Mouse (Mus musculus) CH12.LX (cell line): Measurements from ENCODE around the gene Naa16. TPM values are rescaled to one million over a fixed set of nuclear protein-coding genes. Genes with fewer than 3 reads are reported as not detected.

Experiments
- DNase-seq: peaks from one replicate; pipeline ENCODE4 v3.0.0-alpha.2; 2013; ENCODE audit errors: extremely low read depth
- H3K27ac ChIP-seq: 2 replicates; pipeline ENCODE4 v1.5.1; 2012; ENCODE audit warnings: low read depth, mild to moderate bottlenecking, control low read depth, moderate library complexity; ENCODE audit not compliant: insufficient read depth
- H3K27me3 ChIP-seq: replicated peaks from 2 replicates; pipeline ENCODE3; 2012; ENCODE audit warnings: inconsistent platforms
- H3K36me3 ChIP-seq, 2 experiments: replicated peaks in 1 of 2; 2 replicates each; pipeline versions ENCODE3 to v1.6.1; 2012; ENCODE audit warnings: inconsistent platforms in 1 of 2, low read length in 1 of 2, mild to moderate bottlenecking in 1 of 2, mixed read lengths in 1 of 2, moderate library complexity in 1 of 2; ENCODE audit not compliant: control insufficient read depth in 1 of 2, insufficient read depth in 1 of 2
- H3K4me1 ChIP-seq, 2 experiments: 2 replicates each; pipeline ENCODE4 v1.6.1; 2012; ENCODE audit warnings: inconsistent platforms in 1 of 2, moderate library complexity in 1 of 2; ENCODE audit not compliant: insufficient read depth in 2 of 2, control insufficient read depth in 1 of 2
- H3K4me2 ChIP-seq: 2 replicates; pipeline ENCODE4 v1.6.1; 2012; ENCODE audit warnings: low read depth, mild to moderate bottlenecking, control low read depth; ENCODE audit not compliant: poor library complexity, insufficient read depth, severe bottlenecking
- H3K4me3 ChIP-seq, 3 experiments: fragments of 150-350 bp in 1 of 3; sonication (generic) in 1 of 3; replicated peaks in 1 of 3; 2 replicates each; pipeline versions ENCODE3 to v1.5.1; 2011 to 2012; ENCODE audit warnings: low read depth in 2 of 3, low read length in 2 of 3, mild to moderate bottlenecking in 2 of 3, moderate library complexity in 2 of 3, control low read depth in 1 of 3, improper control_type of control experiment in 1 of 3, inconsistent platforms in 1 of 3, mixed read lengths in 1 of 3; ENCODE audit not compliant: poor library complexity in 1 of 3
- H3K79me2 ChIP-seq: replicated peaks from 2 replicates; pipeline ENCODE4 v1.6.1; 2012; ENCODE audit warnings: mild to moderate bottlenecking, moderate library complexity; ENCODE audit not compliant: control insufficient read depth, poor library complexity, insufficient read depth, severe bottlenecking; ENCODE audit errors: extremely low read depth
- H3K9ac ChIP-seq: 2 replicates; pipeline ENCODE4 v1.6.1; 2012; ENCODE audit warnings: low read depth, mild to moderate bottlenecking, control low read depth, moderate library complexity; ENCODE audit not compliant: insufficient read depth
- H3K9me3 ChIP-seq: replicated peaks from 2 replicates; pipeline ENCODE3; 2012; ENCODE audit warnings: low read length, inconsistent platforms, mixed read lengths
- CHD1 ChIP-seq: IDR thresholded peaks from 2 replicates; pipeline ENCODE4 v1.6.1; 2012; ENCODE audit warnings: low read depth, low read length, improper control_type of control experiment, inconsistent platforms
- ELF1 ChIP-seq: IDR thresholded peaks from 2 replicates; pipeline ENCODE4 v1.6.1; 2014; ENCODE audit warnings: low read depth, mild to moderate bottlenecking, inconsistent platforms, low read length, improper control_type of control experiment
- ETS1 ChIP-seq: conservative IDR thresholded peaks from 2 replicates; pipeline ENCODE4 v1.6.1; 2012; ENCODE audit warnings: low read depth, mild to moderate bottlenecking, inconsistent platforms, low read length, improper control_type of control experiment, moderate library complexity
- JUND ChIP-seq: conservative IDR thresholded peaks from 2 replicates; pipeline ENCODE4 v1.6.1; 2011; ENCODE audit warnings: low read depth, low read length, improper control_type of control experiment
- KAT2A ChIP-seq: IDR thresholded peaks from 2 replicates; pipeline ENCODE4 v1.6.1; 2012; ENCODE audit warnings: low read length, improper control_type of control experiment, inconsistent platforms; ENCODE audit not compliant: insufficient replicate concordance
- MAZ ChIP-seq: IDR thresholded peaks from 2 replicates; pipeline ENCODE4 v1.6.1; 2012; ENCODE audit warnings: low read depth, mild to moderate bottlenecking, inconsistent platforms, low read length, improper control_type of control experiment, moderate library complexity
- MEF2A ChIP-seq: IDR thresholded peaks from 2 replicates; pipeline ENCODE4 v1.6.1; 2014; ENCODE audit warnings: low read depth, mild to moderate bottlenecking, inconsistent platforms, low read length, improper control_type of control experiment, borderline replicate concordance
- MXI1 ChIP-seq: IDR thresholded peaks from 2 replicates; pipeline ENCODE4 v1.6.1; 2011; ENCODE audit warnings: mild to moderate bottlenecking, low read depth, low read length, improper control_type of control experiment
- NELFE ChIP-seq: IDR thresholded peaks from 2 replicates; pipeline ENCODE4 v1.6.1; 2011; ENCODE audit warnings: low read depth, low read length, improper control_type of control experiment
- NRF1 ChIP-seq: IDR thresholded peaks from 2 replicates; pipeline ENCODE4 v1.6.1; 2014; ENCODE audit warnings: low read depth, mild to moderate bottlenecking, inconsistent platforms, low read length, improper control_type of control experiment, moderate library complexity
- PAX5 ChIP-seq: IDR thresholded peaks from 2 replicates; pipeline ENCODE4 v1.6.1; 2012; ENCODE audit warnings: low read length, inconsistent platforms, mixed read lengths
- POLR2A ChIP-seq: IDR thresholded peaks from 2 replicates; pipeline ENCODE4 v1.6.1; 2011; ENCODE audit warnings: low read depth, mild to moderate bottlenecking, improper control_type of control experiment, low read length
- TCF12 ChIP-seq: IDR thresholded peaks from 2 replicates; pipeline ENCODE4 v1.6.1; 2014; ENCODE audit warnings: low read depth, mild to moderate bottlenecking, inconsistent platforms, low read length, improper control_type of control experiment
- USF1 ChIP-seq: IDR thresholded peaks from 2 replicates; pipeline ENCODE4 v1.6.1; 2014; ENCODE audit warnings: low read depth, mild to moderate bottlenecking, inconsistent platforms, low read length, improper control_type of control experiment
- ZKSCAN1 ChIP-seq: IDR thresholded peaks from 2 replicates; pipeline ENCODE4 v1.6.1; 2012; ENCODE audit warnings: low read depth, inconsistent platforms, low read length, improper control_type of control experiment, borderline replicate concordance
- ZNF384 ChIP-seq: IDR thresholded peaks from 2 replicates; pipeline ENCODE4 v1.6.1; 2012; ENCODE audit warnings: low read depth, low read length, improper control_type of control experiment, inconsistent platforms
- dilution Hi-C: fragments of 300-500 bp; cut with MboI; formaldehyde crosslinking; loops from 2 replicates; pipeline ENCODE4 v1.14.3; 2020; ENCODE audit warnings: low sequenced_read_pairs; ENCODE audit not compliant: extremely low pct_unique_long_range_greater_than_20kb, extremely low pct_ligation_motif_present
- in situ Hi-C: fragments of 300-500 bp; cut with MboI; formaldehyde crosslinking; loops from 3 replicates; pipeline ENCODE4 v1.14.3; 2019; ENCODE audit warnings: low sequenced_read_pairs, low pct_ligation_motif_present, low pct_unique_long_range_greater_than_20kb, mixed read lengths
- polyA plus RNA-seq: library from polyadenylated mRNA; unstranded; fragments of >175 nt; gene quantifications from 2 replicates; pipeline ENCODE4 v1.2.1, GENCODE M21; 2012; ENCODE audit warnings: low read depth; ENCODE audit not compliant: insufficient read length
- total RNA-seq, 2 experiments: library from RNA; depleted of rRNA; stranded (reverse); fragments of 300-350 nt in 1 of 2; fragments of >200 nt in 1 of 2; gene quantifications; 2 replicates each; pipeline ENCODE4 v1.2.3; 2012 to 2014

Naa16 gene
- total and polyA plus RNA-seq, 3 experiments: 16.4 to 60.0 (median 42.6) TPM

DNA sequence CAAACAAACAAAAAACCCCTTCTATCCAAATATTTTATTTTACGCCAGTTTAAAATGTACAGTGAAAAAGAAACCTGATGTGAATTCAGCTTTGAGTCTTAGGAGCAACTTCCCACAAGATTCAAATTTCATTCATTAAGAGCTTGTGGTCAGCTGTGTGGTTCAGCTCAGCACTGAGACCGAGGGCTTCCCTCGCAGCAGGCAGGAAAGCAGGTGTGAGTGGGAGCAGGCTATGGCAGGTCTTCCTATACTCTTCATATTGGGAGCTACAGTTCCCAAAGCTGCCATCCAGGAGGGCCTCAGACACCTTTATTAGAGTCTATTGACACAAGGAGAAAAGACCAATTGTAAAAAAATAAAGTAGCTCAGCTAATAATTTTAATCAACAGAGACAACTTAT is 55.0 kb downstream of the Naa16 start:
- H3K4me1 ChIP-seq: no peaks in the 10 kb centered on the region
- H3K79me2 ChIP-seq: no peaks in the 10 kb centered on the region
- H3K9me3 ChIP-seq: no peaks in the 10 kb centered on the region
- dilution Hi-C loops (no loop called here), in situ Hi-C loops (no loop called here)
- no peaks in the 10 kb centered on the region for H3K27me3 ChIP-seq
- H3K36me3 ChIP-seq: peaks cover 31 to 81% of the 10 kb centered on the region in 2 experiments
- no peak overlapping the region for H3K4me2 ChIP-seq
- H3K9ac ChIP-seq: no peak overlapping the region
- H3K27ac ChIP-seq: no peak overlapping the region
- H3K4me3 ChIP-seq: no peak overlapping the region
- no peak for DNase-seq
- no peak for TF ChIP-seq JUND

DNA sequence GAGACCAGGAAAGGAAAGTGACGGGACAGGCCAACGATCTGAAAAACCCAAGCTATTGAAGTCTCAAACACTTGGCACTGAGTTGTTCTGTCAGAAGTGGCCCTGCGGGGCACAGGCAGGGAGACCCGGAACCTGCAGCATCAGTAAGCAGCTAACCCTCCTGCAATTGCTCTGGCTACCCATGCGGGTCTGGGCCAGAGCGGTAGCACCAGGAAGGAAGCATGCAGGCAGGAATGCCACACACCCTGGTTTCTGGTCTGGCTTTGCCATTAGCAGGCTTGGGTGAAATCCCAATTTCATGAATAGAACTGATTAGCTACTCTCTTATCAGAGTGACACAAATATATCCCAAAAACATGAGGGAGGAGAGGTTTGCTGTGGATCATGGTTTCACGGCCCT is 58.6 kb downstream of the Naa16 start:
- TF ChIP-seq MEF2A: no peak
- TF ChIP-seq USF1: no peak
- no peak for TF ChIP-seq MAZ
- no peak for TF ChIP-seq TCF12
- no peak for TF ChIP-seq ETS1
- no peak for TF ChIP-seq PAX5
- TF ChIP-seq, all 38 proteins: peak for 0
- Histone ChIP-seq H3K27ac (no peak overlapping the region), H3K4me1 (peaks cover 0 to 3% of the 10 kb centered on the region in 2 experiments; a peak in 1 of 4 replicates), H3K36me3 (peaks cover 20 to 54% of the 10 kb centered on the region in 2 experiments), H3K9me3 (no peaks in the 10 kb centered on the region), H3K79me2 (no peaks in the 10 kb centered on the region), H3K27me3 (no peaks in the 10 kb centered on the region), H3K4me2 (no peak overlapping the region), H3K9ac (no peak overlapping the region), H3K4me3 (no peak overlapping the region)
- DNase-seq: no peak
- in situ Hi-C loops: no loop called here
- dilution Hi-C loops: no loop called here

DNA sequence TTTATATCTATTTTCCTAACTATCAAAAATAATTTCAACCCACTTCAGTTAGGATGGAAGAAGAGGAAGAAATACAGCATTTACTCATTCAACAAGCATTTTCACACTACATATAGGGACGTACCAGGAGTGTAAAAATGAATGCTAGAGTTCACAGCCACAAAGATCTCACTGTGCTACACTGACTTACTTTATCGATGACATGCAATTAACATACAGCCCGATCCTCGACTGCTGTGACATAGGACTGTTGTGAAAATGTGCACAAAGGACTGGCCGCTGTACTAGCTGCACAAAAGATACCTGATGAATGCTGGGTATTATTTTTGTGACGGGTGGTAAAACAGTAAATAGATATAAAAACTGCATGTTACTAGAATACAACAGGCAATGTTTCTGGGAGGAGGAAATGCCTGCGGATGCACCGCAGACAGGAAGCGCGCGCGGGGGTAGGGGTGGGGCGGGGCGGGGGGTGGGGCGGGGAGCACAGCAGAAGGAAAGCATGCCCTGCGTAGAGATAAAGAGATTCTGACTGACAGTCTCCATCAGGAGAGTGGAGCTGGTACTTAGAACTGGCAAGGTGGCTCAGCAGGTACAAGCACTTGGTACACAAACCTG is 59.5 kb downstream of the Naa16 start:
- Histone ChIP-seq H3K79me2 (no peaks in the 10 kb centered on the region), H3K9ac (no peak overlapping the region), H3K36me3 (peaks cover 13 to 45% of the 10 kb centered on the region in 2 experiments), H3K9me3 (no peaks in the 10 kb centered on the region), H3K4me3 (no peak overlapping the region), H3K4me1 (peaks cover 0 to 3% of the 10 kb centered on the region in 2 experiments; a peak in 1 of 4 replicates), H3K4me2 (no peak overlapping the region), H3K27ac (no peak overlapping the region), H3K27me3 (no peaks in the 10 kb centered on the region)
- dilution Hi-C loops (no loop called here), in situ Hi-C loops (no loop called here)
- TF ChIP-seq CHD1: no peak
- TF ChIP-seq POLR2A: no peak
- no peak for TF ChIP-seq ELF1
- no peak for TF ChIP-seq KAT2A
- no peak for TF ChIP-seq MXI1
- no peak for TF ChIP-seq ZKSCAN1
- TF ChIP-seq NRF1: no peak
- TF ChIP-seq ZNF384: no peak
- TF ChIP-seq NELFE: no peak
- TF ChIP-seq PAX5: no peak
- DNase-seq: no peak
